Mouse (Mus musculus) adrenal gland, adult 8-10 months (tissue): ENCODE results near the gene Ccdc85c. TPM values are rescaled to one million over a fixed set of nuclear protein-coding genes. Genes with fewer than 3 reads are reported as not detected.

Source experiments
- DNase-seq: peaks from one replicate; pipeline ENCODE4 v3.0.0; 2022
- total RNA-seq, 4 experiments: library from RNA; stranded (reverse); gene quantifications; 2 replicates each; pipeline ENCODE4 v1.2.4; 2022

Gene Ccdc85c
- total RNA-seq, 4 experiments from 2014 or later = 24.6 to 36.3 (median 29.0) TPM

DNA sequence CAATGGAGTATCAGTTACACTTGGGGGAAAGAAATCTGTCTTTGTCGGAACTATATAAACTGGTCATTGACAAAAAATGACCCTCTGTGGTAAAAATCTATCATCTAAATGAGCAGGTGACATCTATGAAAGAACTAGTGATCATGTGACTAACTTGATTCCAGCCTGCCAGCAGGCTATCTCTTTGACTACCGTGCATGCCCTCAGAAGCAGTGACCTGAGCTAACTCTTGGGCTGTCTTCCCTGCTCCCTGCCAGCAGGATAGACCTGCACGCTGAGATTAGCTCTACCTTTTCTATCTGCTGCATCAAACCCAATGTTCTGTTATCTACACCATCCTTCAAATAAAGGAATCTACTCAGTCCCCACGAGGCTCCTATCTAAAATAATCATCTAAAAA lies 102.6 kb downstream of the Ccdc85c start:
- DNase-seq = no peak

DNA sequence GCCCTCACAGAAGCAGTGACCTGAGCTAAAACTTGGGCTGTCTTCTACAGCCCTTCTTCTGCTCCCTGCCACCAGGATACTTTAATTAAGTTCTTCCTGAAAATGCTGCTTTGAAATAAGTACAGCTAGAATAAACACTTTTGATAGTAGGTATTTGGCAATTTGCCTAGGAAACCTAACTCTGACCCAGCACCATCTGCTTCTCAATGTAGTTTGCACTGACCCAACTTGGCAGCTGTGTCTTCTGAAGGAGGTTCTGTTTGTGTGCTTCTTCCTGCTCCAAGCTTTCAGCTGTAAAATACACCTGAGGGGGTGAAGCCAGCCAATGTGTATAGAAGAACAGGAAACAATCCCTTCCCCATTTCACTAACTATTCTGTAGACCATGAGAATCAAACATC lies 103.9 kb downstream of the Ccdc85c start:
- DNase-seq = no peak

DNA sequence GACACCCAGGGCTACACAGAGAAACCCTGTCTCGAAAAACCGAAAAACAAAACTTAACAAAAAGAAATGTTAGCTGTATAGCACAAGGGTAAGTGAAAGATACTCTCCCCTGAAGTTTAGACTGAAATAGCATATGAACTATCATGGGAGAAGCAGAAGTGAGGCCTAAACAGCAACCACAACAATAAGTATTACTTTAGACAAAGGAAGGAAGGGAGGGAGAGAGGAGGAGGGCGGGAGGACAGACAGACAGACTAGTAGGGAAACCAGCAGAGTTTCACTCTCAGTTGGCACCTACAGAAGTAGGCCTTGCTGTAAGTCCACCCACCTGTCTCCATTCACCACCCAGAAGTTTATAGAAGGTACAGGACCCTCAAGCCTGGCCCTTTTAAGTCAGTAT lies 104.8 kb downstream of the Ccdc85c start:
- DNase-seq = no peak

DNA sequence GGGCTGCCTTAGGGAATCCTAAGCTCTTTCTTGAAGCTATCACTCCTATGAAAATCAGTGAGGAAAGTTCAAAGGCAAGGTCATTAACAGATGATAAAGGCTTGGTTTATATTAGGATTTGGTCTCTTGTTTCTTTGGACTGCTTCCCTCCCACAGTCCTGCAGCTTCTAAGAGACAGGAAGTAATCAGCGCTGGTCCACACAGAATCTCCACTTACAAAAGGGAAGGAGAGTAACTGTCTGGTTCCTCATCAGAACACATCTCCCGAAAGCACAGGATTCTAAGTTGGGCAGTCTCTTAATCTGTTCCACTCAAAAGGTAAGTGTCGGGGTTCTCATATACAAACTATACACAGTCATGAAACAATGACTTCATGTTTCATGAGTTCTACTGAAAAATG lies 106.3 kb downstream of the Ccdc85c start:
- DNase-seq = no peak

DNA sequence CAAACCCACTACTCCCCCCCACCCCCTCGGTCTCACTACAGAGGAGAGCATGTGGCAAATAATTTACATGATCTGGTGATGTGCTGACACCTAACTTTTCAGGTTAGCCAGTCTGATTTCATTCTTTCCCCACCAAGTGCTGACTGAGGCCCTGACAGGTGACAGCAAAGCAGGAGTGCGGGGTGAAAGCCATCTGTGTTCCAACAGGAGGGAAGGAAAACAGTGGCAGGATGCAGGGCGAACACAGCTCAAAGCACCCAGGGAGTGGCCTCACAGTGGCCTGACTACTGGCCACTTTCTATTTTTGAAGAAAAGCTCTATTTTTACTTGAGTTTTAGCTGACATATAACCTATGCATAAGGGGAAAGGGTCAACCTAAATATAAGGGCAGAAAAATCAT lies 111.5 kb downstream of the Ccdc85c start:
- DNase-seq = no peak

DNA sequence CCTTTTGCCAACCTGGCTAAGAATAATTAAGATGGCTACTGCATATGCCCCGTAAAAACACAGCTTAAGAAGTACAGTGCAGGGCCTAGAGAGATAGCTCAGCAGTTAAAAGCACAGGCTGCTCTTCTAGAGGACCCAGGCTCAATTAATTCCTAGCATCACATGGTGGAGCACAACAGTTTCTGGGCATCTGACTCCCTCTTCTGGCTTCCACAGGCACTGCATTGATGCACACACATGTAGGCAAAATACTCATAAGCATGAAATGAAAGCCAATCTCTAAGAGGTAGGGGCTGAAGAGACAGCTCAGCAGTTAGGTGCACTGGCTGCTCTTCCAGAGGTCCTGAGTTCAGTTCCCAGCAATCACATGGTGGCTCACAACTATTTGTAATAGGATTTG lies 113.2 kb downstream of the Ccdc85c start:
- no peak for DNase-seq

DNA sequence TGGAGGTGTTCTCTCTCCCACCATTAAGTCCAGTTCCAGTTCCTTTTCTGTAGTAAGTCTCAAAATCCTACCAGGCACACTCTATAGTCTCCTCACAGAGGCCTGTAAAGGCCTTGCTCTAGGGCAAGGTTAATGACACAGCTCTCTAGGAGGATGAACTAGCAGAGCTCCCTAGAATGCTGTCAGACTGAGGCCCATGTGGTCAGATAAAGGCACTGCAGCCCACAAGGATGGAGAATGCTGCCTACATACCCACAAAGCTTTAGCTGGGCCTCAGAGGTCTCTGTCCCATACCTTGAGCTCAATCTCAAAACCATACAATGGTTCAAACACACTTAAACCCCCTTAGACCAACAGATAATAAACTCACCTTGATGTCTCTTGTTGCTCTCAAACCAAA lies 115.4 kb downstream of the Ccdc85c start:
- no peak for DNase-seq

Other genes with a start within 250 kb of the Ccdc85c start
- gene Setd3, start 96.1 kb downstream of the Ccdc85c start, total RNA-seq = 100 to 1,000 TPM; 119 to 134 (median 127) TPM
- 10 to 100 TPM; 26.2 to 35.0 (median 29.2) TPM for gene Ccnk, start 95.8 kb downstream of the Ccdc85c start, total RNA-seq
- gene Hhipl1, start 30.8 kb upstream of the Ccdc85c start, total RNA-seq = 1 to 10 TPM in 3 of 4 experiments, under 1 TPM in 1; 0.81 to 1.9 (median 1.5) TPM
- 1 to 10 TPM; 2.1 to 7.3 (median 4.7) TPM for gene Cyp46a1, start 59.0 kb upstream of the Ccdc85c start, total RNA-seq
- 10 to 100 TPM; 15.2 to 31.0 (median 22.8) TPM for gene Eml1, start 95.5 kb upstream of the Ccdc85c start, total RNA-seq